Mouse (Mus musculus) ES-Bruce4 (cell line): Measurements from ENCODE around the gene Tmod1. TPM values are rescaled to one million over a fixed set of nuclear protein-coding genes. Genes with fewer than 3 reads are reported as not detected.
A peak's percentile ranks its signal among the peaks of the same experiment; 100 is the strongest.

ENCODE experiments used
- H3K27ac ChIP-seq: 2 replicates; pipeline ENCODE4 v1.5.1; 2012; ENCODE audit warnings: low read length, inconsistent platforms; ENCODE audit not compliant: insufficient read depth
- H3K27me3 ChIP-seq: 2 replicates; pipeline ENCODE4 v1.6.1; 2012; ENCODE audit warnings: mild to moderate bottlenecking, low read length, inconsistent platforms; ENCODE audit not compliant: control insufficient read depth, poor library complexity, insufficient read depth, severe bottlenecking
- H3K36me3 ChIP-seq: 2 replicates; pipeline ENCODE4 v1.6.1; 2012; ENCODE audit warnings: inconsistent platforms, mild to moderate bottlenecking, low read length, moderate library complexity; ENCODE audit not compliant: control insufficient read depth, poor library complexity, insufficient read depth, severe bottlenecking
- H3K4me1 ChIP-seq: one replicate; pipeline ENCODE4 v1.8.1; 2011; ENCODE audit warnings: low read length; ENCODE audit not compliant: control insufficient read depth, insufficient read depth
- H3K4me3 ChIP-seq: 2 replicates; pipeline ENCODE4 v1.5.1; 2011; ENCODE audit warnings: low read depth, mild to moderate bottlenecking, low read length
- H3K9ac ChIP-seq: 2 replicates; pipeline ENCODE4 v1.6.1; 2012; ENCODE audit warnings: low read depth, mild to moderate bottlenecking, inconsistent platforms; ENCODE audit not compliant: poor library complexity, severe bottlenecking
- H3K9me3 ChIP-seq: replicated peaks from 2 replicates; pipeline ENCODE4 v1.6.1; 2012; ENCODE audit warnings: mild to moderate bottlenecking, low read length, inconsistent platforms; ENCODE audit not compliant: control insufficient read depth, poor library complexity, insufficient read depth, severe bottlenecking
- CTCF ChIP-seq: IDR thresholded peaks from one replicate; pipeline ENCODE4 v1.8.1; 2011; ENCODE audit warnings: low read depth, low read length
- EP300 ChIP-seq: IDR thresholded peaks from 2 replicates; pipeline ENCODE4 v1.6.1; 2011; ENCODE audit warnings: low read depth, low read length; ENCODE audit not compliant: insufficient read depth
- POLR2A ChIP-seq: IDR thresholded peaks from one replicate; pipeline ENCODE4 v1.8.1; 2011; ENCODE audit warnings: low read length; ENCODE audit not compliant: insufficient read depth
- polyA plus RNA-seq: library from polyadenylated mRNA; stranded (reverse); fragments of >200 nt; gene quantifications from 2 replicates; pipeline ENCODE4 v1.2.4, GENCODE M21; 2011; ENCODE audit warnings: low read depth; ENCODE audit not compliant: missing spikeins, insufficient read depth, insufficient read length

The Tmod1 gene
- polyA plus RNA-seq, 1 experiment = 0.72 TPM

- H3K4me3 ChIP-seq = no peak overlapping the region
- no peaks in the 10 kb centered on the region for H3K9me3 ChIP-seq
- no peak overlapping the region for H3K9ac ChIP-seq
- H3K27ac ChIP-seq = no peak overlapping the region
- TF ChIP-seq CTCF = no peak
- no peak for TF ChIP-seq EP300
- no peak for TF ChIP-seq POLR2A
- H3K27me3 ChIP-seq = no peaks in the 10 kb centered on the region
- H3K4me1 ChIP-seq = no peaks in the 10 kb centered on the region
- H3K36me3 ChIP-seq = no peaks in the 10 kb centered on the region
Measured at GRCm38 (mm10) chr4:46023021-46023481, 15.7 kb upstream of the Tmod1 start.

- Histone ChIP-seq H3K36me3 (no peaks in the 10 kb centered on the region), H3K27ac (no peak overlapping the region), H3K9me3 (no peaks in the 10 kb centered on the region), H3K4me3 (no peak overlapping the region), H3K27me3 (no peaks in the 10 kb centered on the region), H3K4me1 (no peaks in the 10 kb centered on the region), H3K9ac (no peak overlapping the region)
- TF ChIP-seq CTCF (peak; percentile 77), POLR2A (no peak)
Measured at GRCm38 (mm10) chr4:46025893-46026292, 12.8 kb upstream of the Tmod1 start.

- H3K27ac ChIP-seq = no peak overlapping the region
- H3K36me3 ChIP-seq = no peaks in the 10 kb centered on the region
- no peak overlapping the region for H3K4me3 ChIP-seq
- H3K9ac ChIP-seq = no peak overlapping the region
- H3K27me3 ChIP-seq = no peaks in the 10 kb centered on the region
- no peaks in the 10 kb centered on the region for H3K4me1 ChIP-seq
- no peak for TF ChIP-seq EP300
- no peak for TF ChIP-seq CTCF
- TF ChIP-seq POLR2A = no peak
- H3K9me3 ChIP-seq = no peaks in the 10 kb centered on the region
Measured at GRCm38 (mm10) chr4:46028224-46028623, 10.5 kb upstream of the Tmod1 start.

- no peak overlapping the region for H3K4me3 ChIP-seq
- H3K9me3 ChIP-seq = no peaks in the 10 kb centered on the region
- no peaks in the 10 kb centered on the region for H3K4me1 ChIP-seq
- no peak for TF ChIP-seq CTCF
- no peak for TF ChIP-seq POLR2A
- no peak for TF ChIP-seq EP300
- no peak overlapping the region for H3K27ac ChIP-seq
- H3K9ac ChIP-seq = no peak overlapping the region
- H3K27me3 ChIP-seq = no peaks in the 10 kb centered on the region
- H3K36me3 ChIP-seq = no peaks in the 10 kb centered on the region
Measured at GRCm38 (mm10) chr4:46028781-46029180, 10.0 kb upstream of the Tmod1 start.

- H3K9ac ChIP-seq = no peak overlapping the region
Measured at GRCm38 (mm10) chr4:46029552-46029951, 9.2 kb upstream of the Tmod1 start.

GRCm38 (mm10) chr4:46032448-46032847 lies 6.3 kb upstream of the Tmod1 start:
- no peaks in the 10 kb centered on the region for H3K9me3 ChIP-seq
- H3K4me1 ChIP-seq = no peaks in the 10 kb centered on the region
- no peaks in the 10 kb centered on the region for H3K27me3 ChIP-seq
- no peaks in the 10 kb centered on the region for H3K36me3 ChIP-seq
- no peak overlapping the region for H3K4me3 ChIP-seq
- TF ChIP-seq POLR2A (no peak), CTCF (no peak), EP300 (no peak)
- no peak overlapping the region for H3K27ac ChIP-seq
- no peak overlapping the region for H3K9ac ChIP-seq

More at GRCm38 (mm10) chr4:46029552-46029951, 9.2 kb upstream of the Tmod1 start:
- Histone ChIP-seq H3K27ac (no peak overlapping the region), H3K36me3 (no peaks in the 10 kb centered on the region), H3K4me3 (no peak overlapping the region), H3K9me3 (no peaks in the 10 kb centered on the region), H3K4me1 (no peaks in the 10 kb centered on the region), H3K27me3 (no peaks in the 10 kb centered on the region)
- TF ChIP-seq CTCF (peak; percentile 54), EP300 (no peak), POLR2A (no peak)
